Mouse (Mus musculus) cerebellum, adult 9-10 months (tissue): Measurements from ENCODE around the gene Rgs21.

Source experiments
- DNase-seq: peaks from one replicate; pipeline ENCODE4 v3.0.0; 2022

Gene Rgs21

DNA sequence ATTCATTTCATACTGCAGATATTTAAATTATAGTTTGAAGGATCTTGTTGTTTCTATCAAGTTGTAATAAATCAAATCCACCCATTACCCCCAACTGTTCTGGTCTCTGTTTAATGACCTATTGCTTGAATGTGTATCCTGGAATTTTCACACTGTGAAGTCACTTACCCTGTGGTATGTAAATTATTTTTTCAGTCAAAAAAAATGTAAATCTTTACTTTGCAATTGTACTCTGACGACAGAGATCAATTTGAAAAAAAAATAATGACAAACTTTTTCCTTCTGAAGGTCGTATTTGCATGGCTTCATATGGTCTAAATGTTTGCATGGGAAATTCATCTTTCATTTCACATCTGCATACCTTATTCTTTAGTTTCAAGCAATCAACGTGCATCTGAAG, at the start of gene Rgs21:
Gene Rgs21, minus strand, starts transcription at position 101 of the 400 bp plus-strand sequence.
- no peak for DNase-seq

DNA sequence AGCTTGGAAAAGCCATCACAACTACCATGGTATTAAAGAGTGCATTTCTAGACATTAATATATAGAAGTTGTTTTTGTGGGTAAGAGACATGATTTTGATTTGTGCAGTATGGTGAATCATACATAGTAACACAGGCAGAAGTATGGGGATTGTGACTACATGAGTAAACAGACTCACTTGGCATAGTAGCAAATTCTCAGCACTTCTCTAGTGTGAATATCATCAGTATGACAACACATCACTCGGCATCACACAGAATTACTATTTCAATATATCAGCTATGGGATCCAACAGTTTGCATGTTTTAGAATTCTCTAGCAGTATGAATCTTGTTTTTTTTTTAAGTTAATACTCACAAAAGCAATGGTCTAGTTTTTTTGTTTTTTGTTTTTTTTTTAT, 36.6 kb upstream of the Rgs21 start:
- DNase-seq = no peak

DNA sequence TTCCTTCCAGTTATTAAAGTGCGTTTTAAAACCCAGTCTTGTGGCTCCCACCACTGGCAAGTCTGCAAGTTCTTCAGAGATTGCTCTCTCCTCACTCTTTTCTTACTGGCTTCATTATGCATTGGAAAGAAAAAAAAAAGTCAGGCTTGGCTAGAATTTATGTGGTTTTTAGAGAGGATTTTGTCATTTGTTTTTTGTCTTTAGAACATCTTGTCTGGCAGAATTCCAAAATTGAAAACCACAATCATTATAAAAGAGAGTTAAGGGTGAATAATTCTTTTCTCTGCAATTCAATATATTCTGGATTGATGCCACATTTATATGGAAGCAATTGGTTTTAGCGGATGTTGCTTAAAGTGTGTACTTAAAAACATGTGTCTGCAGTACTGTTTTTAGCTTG, 35.5 kb upstream of the Rgs21 start:
- DNase-seq = no peak

DNA sequence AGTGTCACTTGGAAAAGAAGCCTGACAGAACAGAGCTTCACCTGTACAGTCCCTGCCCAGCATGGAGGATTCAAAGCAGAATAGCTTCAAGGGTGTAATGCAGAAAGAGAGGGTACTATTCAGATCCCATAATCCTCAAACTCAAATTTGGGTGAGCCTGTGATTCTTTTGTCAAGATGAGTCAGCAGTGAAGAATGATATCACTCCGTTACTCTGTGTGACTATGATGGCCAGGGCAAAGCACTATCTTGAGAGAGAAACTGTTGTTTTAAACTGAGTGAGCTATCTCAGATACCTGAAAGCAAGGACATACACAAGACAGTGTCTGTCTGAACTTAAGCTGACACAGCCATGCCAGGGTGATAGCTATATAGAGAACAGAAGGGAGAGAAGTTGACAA, 11.9 kb upstream of the Rgs21 start:
- DNase-seq = no peak

DNA sequence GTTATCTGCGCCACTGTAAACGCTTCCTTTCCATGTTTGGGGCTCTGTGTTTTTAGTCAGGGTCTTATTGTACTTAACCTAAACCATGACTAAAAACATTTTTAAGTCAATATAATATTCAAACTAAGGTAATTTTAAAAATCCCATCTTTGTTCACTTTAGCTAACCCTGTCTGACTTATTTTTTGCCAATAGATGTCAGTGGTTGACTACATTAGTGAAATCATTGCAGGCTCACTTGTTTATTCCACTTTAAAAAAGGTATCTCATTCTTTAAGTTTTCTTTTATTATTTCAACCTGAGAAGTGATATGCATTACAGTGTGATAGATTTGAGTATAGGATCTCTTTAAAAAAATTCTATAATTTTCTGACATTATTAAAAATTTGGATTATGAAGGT, 5.5 kb upstream of the Rgs21 start:
- DNase-seq = no peak

DNA sequence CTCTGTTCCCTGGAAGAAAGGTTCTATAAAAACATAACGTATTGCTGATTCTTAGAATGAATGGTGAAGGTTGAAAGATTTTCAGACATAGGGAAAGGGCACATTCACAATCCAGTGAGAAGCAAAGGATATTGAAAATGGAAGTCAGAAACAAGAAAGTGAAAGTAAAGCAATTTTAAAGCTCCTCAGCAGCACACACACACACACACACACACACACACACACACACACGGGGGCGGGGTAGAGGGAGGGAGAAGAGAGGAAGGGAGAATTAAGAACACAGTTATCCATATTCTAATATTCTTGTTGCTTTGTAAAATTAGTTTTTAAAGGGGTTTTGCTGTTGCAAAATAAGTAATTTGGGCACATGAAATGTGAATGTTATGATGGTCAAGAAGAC, 2.4 kb upstream of the Rgs21 start:
- no peak for DNase-seq

DNA sequence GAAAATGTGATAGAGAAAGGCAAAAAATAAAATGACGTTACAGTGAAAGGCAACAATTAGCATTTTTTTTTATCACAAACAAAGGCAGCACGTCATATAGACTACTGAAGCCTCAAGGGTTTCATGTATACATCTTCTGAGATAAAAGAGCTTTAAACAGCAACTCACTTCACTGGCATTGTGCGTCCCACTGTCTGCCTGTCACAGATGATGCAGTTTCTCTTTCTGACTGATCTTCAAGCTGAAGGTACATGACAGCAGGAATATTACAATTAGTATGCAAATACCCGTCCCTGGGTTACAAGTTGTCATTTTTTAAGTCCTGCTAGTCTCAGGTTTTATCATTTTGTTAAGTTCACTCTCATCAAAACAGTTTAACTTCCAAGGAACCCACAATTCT, 22.3 kb downstream of the Rgs21 start:
- DNase-seq = no peak

DNA sequence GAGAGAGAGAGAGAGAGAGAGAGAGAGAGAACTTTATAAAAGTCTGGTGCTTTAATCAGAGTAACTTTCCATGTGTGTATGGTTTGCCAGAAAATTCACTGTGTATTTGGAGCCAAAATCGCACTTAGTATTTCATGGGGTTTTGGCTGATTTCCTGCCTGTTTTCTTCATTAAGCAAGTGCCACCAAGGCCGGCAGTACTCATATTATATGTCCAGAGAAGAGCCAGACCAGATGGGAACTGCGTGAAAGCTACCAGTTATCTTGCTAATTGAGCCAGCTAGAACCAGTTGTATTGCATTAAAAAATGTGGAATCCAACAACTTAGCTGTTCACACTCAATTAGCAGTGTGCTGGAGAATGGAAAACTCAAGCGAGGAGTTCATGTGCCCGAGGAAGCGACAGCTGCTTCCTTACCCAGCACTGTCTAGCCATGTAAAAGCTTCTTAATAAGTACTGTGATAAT, 22.9 kb downstream of the Rgs21 start:
- no peak for DNase-seq

DNA sequence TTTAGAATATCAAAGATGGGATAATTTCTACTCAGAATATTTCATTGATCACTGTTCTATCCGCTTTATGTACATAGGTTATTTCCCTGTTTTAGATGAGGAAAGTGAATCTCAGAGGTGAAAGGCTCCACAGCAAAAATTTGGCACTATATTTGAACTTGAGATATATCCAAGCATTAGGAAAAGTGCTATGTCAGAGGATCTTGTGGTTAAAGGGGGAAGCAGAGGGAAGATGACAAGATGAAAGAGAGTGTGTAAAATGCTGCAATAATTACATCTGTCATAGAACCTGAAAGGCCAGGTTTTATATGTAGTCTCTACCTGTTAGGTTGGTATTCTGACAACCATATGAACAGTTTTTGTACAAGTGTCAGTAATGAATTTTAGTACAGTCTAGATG, 35.7 kb downstream of the Rgs21 start:
- no peak for DNase-seq

DNA sequence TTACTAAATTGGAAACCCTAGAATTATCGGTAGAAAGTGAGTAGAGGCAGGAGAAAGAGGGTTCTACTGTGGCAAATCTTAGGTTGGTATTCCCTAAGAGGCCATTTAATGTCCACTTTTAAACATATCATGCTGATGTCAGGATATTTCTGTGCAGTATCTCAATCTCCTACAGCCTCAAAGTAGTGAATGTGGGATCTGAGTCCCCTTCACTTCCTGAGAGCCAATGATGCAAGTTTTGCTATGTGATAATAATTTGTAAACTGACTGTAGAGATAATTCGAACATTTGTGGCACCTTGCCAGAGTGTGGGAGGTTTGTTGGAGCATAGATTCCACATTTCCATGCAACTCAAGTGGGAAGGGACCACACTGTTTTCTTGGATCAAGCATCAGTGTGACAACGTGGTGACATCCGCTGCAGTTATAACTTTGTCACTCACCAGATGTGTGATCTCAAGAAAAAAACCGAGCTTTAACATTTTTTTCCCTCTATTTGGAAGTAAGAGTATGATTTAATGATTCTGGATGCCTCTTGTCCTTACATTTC, 49.5 kb downstream of the Rgs21 start:
- DNase-seq = no peak

DNA sequence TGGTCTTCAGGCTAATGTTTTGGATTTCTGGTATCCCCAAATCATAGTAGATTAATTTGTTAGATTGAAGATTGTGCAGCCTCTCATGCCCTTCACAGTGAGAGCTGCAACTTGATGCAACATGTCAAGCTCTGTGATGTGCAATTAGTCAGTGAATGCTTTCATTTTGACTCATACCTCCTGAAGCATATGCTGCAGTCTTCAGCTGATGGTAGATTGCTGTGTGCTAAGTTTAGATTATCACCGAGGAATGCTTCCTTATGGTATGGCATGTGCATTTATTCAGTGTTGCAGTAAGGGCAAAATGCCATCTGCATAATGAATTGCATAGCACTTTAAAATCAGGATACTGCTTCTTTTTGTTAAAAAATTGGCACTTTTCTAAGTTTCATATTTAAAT, 65.2 kb downstream of the Rgs21 start:
- no peak for DNase-seq

DNA sequence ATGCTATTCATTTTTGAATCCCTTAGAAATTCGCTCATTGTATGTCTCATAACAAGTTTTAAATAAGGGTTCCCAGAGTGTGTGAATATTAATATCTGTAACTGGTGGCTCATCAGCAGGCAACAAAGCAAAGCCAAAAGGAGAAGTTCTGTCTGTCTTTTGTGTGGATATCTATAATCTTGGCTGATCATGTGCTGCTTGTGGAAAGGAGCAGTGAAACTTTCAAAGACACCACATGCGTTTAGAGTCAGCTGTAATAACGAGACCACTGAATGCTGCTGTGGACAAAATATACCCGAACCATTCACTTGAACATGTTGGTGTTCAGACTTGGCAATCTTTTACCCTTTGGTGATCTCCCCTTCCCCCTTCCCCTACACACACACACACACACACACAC, 67.0 kb downstream of the Rgs21 start:
- no peak for DNase-seq

DNA sequence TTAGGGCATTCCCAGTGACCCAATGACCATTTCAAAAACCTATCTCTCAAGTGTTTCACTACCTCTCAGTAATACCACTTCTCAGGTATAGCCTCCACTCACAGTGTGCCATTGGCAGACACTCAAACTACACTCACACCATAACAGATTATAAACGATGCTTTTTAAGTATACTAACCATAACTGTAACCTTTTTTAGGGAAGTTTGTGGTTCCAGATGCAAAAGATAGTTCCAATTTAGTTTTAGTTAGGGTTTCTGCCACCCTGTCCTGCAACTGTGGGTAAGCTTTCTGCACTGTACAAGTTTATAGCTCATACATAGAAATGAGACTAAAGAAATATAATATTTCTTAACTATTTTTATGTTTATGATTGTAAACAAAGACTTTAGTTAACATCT, 67.7 kb downstream of the Rgs21 start:
- no peak for DNase-seq

DNA sequence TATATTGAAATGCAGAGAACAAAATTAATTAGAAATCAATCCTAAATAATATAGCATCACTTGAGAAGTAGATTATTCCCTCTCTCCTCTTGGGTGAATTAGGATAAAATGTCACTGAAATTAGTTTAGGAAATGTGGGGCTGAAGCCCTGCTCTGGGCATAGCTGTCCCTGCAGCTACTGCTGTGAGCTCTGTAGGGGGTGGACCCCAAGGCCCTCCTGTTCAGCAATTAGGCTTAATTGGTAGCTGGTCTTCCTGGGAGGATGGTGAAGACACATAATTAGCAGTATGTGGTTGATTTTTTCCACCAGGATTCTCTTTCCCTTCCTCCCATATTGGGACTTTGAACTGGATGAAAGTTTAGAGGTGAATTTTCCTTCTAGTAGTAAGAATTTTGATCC, 68.7 kb downstream of the Rgs21 start:
- DNase-seq = no peak

DNA sequence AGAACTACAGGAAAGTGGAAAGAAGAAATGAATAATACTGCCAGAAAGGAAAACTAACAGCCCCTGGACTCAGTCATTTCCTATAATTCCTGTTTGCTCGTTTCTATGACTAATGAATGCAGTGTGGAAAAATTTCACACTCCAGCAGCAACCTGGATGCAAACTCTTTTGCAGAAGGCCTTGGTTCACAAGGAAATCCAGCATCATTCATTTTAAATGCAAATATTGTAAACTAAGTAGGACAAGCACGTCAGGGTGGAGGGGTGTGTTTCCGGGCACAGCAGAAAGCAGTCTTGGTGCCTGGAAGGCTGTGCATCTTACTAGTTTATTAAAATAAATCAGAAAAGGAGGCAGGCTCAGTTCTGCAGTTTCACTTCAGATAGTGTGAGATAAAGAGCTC, 69.4 kb downstream of the Rgs21 start:
- no peak for DNase-seq

DNA sequence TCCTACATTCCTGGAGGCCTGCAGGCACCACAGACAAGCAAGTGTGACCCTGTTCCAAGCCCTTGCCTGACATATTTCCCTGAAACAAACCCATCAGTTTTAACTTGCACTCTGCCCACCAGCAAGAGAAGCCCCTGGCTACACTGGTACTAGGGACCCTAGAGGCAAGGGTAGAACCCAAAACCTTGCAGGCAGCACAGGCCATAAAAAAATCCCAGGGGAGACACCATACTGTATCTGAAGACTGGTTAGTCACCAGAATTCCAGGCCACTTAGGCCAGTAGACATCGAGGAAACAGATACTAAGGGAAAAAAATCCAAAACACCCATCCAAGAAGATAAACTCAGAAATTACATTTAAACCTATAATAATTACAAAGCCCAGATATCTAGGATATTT, 74.1 kb downstream of the Rgs21 start:
- no peak for DNase-seq

DNA sequence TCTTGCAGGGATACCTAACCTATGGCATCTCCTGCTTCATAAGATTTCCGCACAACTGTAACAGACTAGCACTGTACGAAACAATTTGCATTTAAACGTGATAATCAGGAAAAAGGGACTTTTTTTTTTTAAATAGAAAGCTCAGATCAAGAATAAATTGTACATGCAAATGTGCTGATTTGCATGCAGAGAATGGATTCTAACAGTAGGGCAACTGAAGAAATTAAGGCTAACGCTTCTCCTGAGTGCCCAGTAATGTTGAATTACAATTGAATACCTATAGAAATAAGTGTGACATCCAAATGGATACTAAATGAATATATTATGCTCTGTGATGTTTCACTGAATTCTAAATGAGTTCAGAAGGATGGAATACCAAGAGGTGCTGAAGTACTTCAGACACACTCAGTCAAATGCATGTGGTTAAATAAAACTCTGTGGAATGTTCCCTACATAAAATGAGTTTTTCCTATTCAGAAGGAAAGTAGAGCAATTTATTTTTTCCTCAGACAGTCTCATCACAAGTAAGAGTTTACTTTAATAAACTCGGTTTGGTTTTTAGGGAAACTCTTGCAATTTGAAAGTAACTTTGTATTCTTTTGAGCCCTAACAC, 79.1 kb downstream of the Rgs21 start:
- no peak for DNase-seq
